Mouse (Mus musculus): Measurements from ENCODE around the gene Ipo13. TPM values are rescaled to one million over a fixed set of nuclear protein-coding genes. Genes with fewer than 3 reads are reported as not detected.

Gene Ipo13
- total and polyA plus RNA-seq, 2 experiments from 2014 or later, result 23.5 to 31.8 TPM

DNA sequence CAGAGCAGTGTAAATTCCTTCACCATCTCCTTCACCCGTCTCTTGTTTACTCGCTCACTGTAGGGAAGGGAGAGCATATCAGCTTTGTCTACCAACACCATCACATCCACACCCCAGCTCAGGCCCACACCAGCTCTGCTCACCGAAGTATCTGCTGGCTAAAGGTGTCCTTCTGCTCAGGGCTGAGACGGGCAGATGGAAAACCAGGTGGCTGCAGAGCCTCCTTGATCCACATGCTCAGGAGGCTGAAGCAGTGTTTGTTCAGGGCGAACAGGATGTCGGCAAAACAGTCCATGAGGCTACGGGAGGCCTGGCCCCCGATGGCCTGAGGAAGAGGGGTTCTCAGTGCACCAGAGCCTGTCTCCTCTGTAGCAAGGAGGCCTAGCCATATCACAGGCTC, 20.2 kb downstream of the Ipo13 start:
- H3K27me3 ChIP-seq (ENCODE audit: control insufficient read depth, insufficient read depth, low read length), result no peaks in the 10 kb centered on the region
- H3K4me1 ChIP-seq (ENCODE audit: control insufficient read depth, insufficient read depth), result peaks cover 4% of the 10 kb centered on the region; the same call in 1 of the 2 replicates
- DNase-seq (ENCODE audit: low spot score) (no peak), ATAC-seq (ENCODE audit: insufficient read depth, low read depth) (no peak)
- TF ChIP-seq EP300 (IDR thresholded peaks at IDR 0.05; ENCODE audit: low read depth) (no peak), CTCF (IDR thresholded peaks at IDR 0.05; ENCODE audit: low read depth) (no peak)
- no peak overlapping the region for H3K27ac ChIP-seq (ENCODE audit: low read depth)
- no peak overlapping the region for H3K9ac ChIP-seq (replicated peaks; ENCODE audit: low read depth, low read length)
- no peak overlapping the region for H3K4me2 ChIP-seq (ENCODE audit: low read depth, low read length)
- no peak overlapping the region for H3K4me3 ChIP-seq (ENCODE audit: low read depth, low read length)
- H3K36me3 ChIP-seq (replicated peaks; ENCODE audit: control insufficient read depth, insufficient read depth, low read length), result peaks cover 48% of the 10 kb centered on the region
- H3K9me3 ChIP-seq (replicated peaks; ENCODE audit: control insufficient read depth, low read length), result no peaks in the 10 kb centered on the region
- 84% methylated on average over 8 of the region's 8 CpGs for WGBS

DNA sequence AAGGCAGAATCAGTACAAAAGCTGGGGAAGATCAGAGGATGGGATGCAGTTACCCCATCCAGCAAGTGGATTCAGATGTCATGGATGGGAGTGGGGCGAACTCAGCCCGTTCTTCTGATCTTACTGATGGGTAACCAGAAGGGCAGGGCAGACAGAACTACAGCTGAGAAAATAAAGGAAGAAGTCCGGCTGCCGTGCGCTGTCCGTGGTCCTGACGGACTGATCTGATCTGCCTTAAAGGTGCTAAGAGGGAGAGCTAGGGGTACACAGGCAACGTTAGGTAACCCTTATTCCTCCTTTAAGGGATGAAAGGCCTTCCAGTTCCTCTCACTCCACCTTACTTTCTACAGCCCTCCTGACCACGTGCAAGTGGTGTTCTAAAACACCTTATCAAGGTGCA, 21.4 kb downstream of the Ipo13 start:
- 13% methylated on average over 9 of the region's 9 CpGs for WGBS
- DNase-seq (ENCODE audit: low spot score), result no peak
- Histone ChIP-seq H3K9me3 (replicated peaks; ENCODE audit: control insufficient read depth, low read length) (no peaks in the 10 kb centered on the region), H3K27ac (ENCODE audit: low read depth) (no peak overlapping the region), H3K4me2 (ENCODE audit: low read depth, low read length) (no peak overlapping the region), H3K4me1 (ENCODE audit: control insufficient read depth, insufficient read depth) (peaks cover 4% of the 10 kb centered on the region; the same call in 1 of the 2 replicates), H3K9ac (replicated peaks; ENCODE audit: low read depth, low read length) (no peak overlapping the region), H3K27me3 (ENCODE audit: control insufficient read depth, insufficient read depth, low read length) (no peaks in the 10 kb centered on the region), H3K4me3 (ENCODE audit: low read depth, low read length) (no peak overlapping the region), H3K36me3 (replicated peaks; ENCODE audit: control insufficient read depth, insufficient read depth, low read length) (peaks cover 39% of the 10 kb centered on the region)
- no peak for ATAC-seq (ENCODE audit: insufficient read depth, low read depth)
- no peak for TF ChIP-seq EP300 (IDR thresholded peaks at IDR 0.05; ENCODE audit: low read depth)
- TF ChIP-seq CTCF (IDR thresholded peaks at IDR 0.05; ENCODE audit: low read depth), result no peak

DNA sequence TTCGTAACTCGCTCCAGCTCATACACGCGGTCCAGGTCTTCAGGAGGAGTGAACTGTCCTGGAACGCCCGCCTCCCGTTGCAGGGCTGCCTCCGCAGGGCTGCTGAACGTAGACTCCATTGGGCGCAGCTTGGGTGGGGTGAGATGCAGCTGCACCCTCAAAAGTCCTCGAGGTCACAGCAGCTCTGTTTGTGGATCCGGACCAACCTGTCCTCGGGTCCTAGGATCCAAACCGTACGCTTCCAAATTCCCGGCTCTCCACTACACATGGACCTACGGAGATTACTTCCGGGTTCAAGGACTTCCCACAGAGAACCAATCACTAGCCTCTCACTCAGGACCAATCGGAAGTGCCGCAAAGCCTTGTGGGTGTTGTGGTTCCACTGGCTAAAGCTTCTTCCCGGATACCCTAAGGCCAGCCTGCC, 23.0 kb downstream of the Ipo13 start, which contains the start of gene Dph2:
TSS of gene Dph2 (minus strand) at position 295 of the 424 bp plus-strand sequence.
- 1% methylated on average over 21 of the region's 21 CpGs for WGBS
- DNase-seq (ENCODE audit: low spot score) (peak; percentile 94), ATAC-seq (ENCODE audit: insufficient read depth, low read depth) (peak; percentile 84)
- H3K4me1 ChIP-seq (ENCODE audit: control insufficient read depth, insufficient read depth), result peaks cover 4% of the 10 kb centered on the region; the same call in 1 of the 2 replicates
- peak within 1 kb of the TSS; percentile 63 for H3K4me3 ChIP-seq (ENCODE audit: low read depth, low read length)
- H3K9me3 ChIP-seq (replicated peaks; ENCODE audit: control insufficient read depth, low read length), result no peaks in the 10 kb centered on the region
- TF ChIP-seq CTCF (IDR thresholded peaks at IDR 0.05; ENCODE audit: low read depth) (no peak), EP300 (IDR thresholded peaks at IDR 0.05; ENCODE audit: low read depth) (no peak)
- peaks cover 23% of the 10 kb centered on the region for H3K36me3 ChIP-seq (replicated peaks; ENCODE audit: control insufficient read depth, insufficient read depth, low read length)
- H3K27ac ChIP-seq (ENCODE audit: low read depth), result no peak within 1 kb of the TSS
- H3K9ac ChIP-seq (replicated peaks; ENCODE audit: low read depth, low read length), result peak within 1 kb of the TSS; percentile 36
- H3K27me3 ChIP-seq (ENCODE audit: control insufficient read depth, insufficient read depth, low read length), result no peaks in the 10 kb centered on the region
- H3K4me2 ChIP-seq (ENCODE audit: low read depth, low read length), result peak within 1 kb of the TSS; percentile 79

DNA sequence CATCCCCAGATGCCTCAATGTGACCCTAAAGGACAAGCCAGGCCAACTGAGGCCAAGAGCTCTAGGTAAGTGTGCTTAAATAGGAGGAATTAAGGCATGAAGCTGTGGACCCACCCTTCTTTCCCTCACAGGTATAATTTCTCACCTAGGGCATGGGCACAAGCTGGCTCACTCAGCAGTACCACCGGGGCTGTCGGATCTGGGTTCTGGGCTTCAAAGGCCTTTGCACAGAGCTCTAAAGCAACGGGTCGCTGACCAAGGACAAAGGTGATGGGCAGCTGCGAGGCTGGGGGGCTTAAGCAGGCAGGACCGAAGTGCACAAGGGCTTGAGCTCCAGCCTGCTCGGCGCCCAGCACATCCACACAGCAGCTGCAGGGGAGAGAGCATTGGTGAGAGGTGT, 24.0 kb downstream of the Ipo13 start:
- WGBS, result 80% methylated on average over 8 of the region's 8 CpGs
- no peak for ATAC-seq (ENCODE audit: insufficient read depth, low read depth)
- DNase-seq (ENCODE audit: low spot score), result no peak
- Histone ChIP-seq H3K9me3 (replicated peaks; ENCODE audit: control insufficient read depth, low read length) (no peaks in the 10 kb centered on the region), H3K4me2 (ENCODE audit: low read depth, low read length) (peak overlapping the region; percentile 79; the same call in 1 of the 2 replicates), H3K4me3 (ENCODE audit: low read depth, low read length) (no peak overlapping the region), H3K4me1 (ENCODE audit: control insufficient read depth, insufficient read depth) (peaks cover 4% of the 10 kb centered on the region; the same call in 1 of the 2 replicates), H3K36me3 (replicated peaks; ENCODE audit: control insufficient read depth, insufficient read depth, low read length) (peaks cover 16% of the 10 kb centered on the region), H3K27ac (ENCODE audit: low read depth) (no peak overlapping the region), H3K27me3 (ENCODE audit: control insufficient read depth, insufficient read depth, low read length) (no peaks in the 10 kb centered on the region), H3K9ac (replicated peaks; ENCODE audit: low read depth, low read length) (no peak overlapping the region)
- TF ChIP-seq EP300 (IDR thresholded peaks at IDR 0.05; ENCODE audit: low read depth) (no peak), CTCF (IDR thresholded peaks at IDR 0.05; ENCODE audit: low read depth) (no peak)

DNA sequence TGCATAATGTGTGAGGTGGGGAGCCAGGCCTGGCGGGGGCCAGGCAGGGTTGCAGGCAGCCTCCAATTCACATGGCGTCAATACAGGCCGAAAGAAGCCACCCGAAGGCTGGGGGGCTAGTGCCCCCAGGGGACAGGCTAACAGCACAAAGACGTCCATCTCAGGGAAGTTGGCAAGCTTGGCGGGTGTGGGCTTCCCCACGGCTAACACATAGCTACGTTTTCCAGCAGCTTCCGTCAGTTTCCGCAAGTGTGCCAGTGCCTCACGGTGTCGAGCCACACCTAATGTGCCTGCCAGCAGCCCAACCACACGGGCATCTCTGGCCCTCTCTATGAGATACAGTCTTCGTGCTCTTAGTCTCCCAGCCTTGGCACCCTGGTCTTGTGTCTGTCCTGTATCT, 24.8 kb downstream of the Ipo13 start:
- H3K4me2 ChIP-seq (ENCODE audit: low read depth, low read length), result no peak overlapping the region
- no peak overlapping the region for H3K9ac ChIP-seq (replicated peaks; ENCODE audit: low read depth, low read length)
- ATAC-seq (ENCODE audit: insufficient read depth, low read depth) (no peak), DNase-seq (ENCODE audit: low spot score) (no peak)
- peaks cover 4% of the 10 kb centered on the region; the same call in 1 of the 2 replicates for H3K4me1 ChIP-seq (ENCODE audit: control insufficient read depth, insufficient read depth)
- no peaks in the 10 kb centered on the region for H3K27me3 ChIP-seq (ENCODE audit: control insufficient read depth, insufficient read depth, low read length)
- H3K4me3 ChIP-seq (ENCODE audit: low read depth, low read length), result no peak overlapping the region
- TF ChIP-seq EP300 (IDR thresholded peaks at IDR 0.05; ENCODE audit: low read depth) (no peak), CTCF (IDR thresholded peaks at IDR 0.05; ENCODE audit: low read depth) (no peak)
- 90% methylated on average over 14 of the region's 14 CpGs for WGBS
- no peak overlapping the region for H3K27ac ChIP-seq (ENCODE audit: low read depth)
- no peaks in the 10 kb centered on the region for H3K9me3 ChIP-seq (replicated peaks; ENCODE audit: control insufficient read depth, low read length)
- H3K36me3 ChIP-seq (replicated peaks; ENCODE audit: control insufficient read depth, insufficient read depth, low read length), result peaks cover 23% of the 10 kb centered on the region

DNA sequence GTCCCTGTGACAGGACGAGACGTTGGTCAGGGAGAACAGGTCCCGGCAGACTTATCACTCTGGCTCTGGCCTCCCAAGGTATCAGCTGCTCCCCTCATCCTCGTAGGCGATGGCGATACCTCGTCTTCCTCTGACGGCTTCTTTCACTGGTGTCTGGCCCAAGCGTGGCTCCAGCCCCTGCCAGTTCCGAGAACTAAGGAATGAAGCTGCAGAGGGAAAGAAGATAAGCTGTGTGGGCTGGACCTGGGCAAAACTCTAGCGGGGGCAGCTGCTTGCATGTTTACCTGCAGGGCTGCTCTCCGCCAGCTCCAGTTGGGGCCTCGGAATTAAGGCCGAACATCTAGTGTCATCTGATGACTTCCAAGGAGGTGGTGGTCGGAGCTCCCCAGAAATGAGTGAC, 25.3 kb downstream of the Ipo13 start:
- Histone ChIP-seq H3K27me3 (ENCODE audit: control insufficient read depth, insufficient read depth, low read length) (no peaks in the 10 kb centered on the region), H3K9ac (replicated peaks; ENCODE audit: low read depth, low read length) (no peak overlapping the region), H3K4me2 (ENCODE audit: low read depth, low read length) (no peak overlapping the region), H3K27ac (ENCODE audit: low read depth) (no peak overlapping the region), H3K9me3 (replicated peaks; ENCODE audit: control insufficient read depth, low read length) (no peaks in the 10 kb centered on the region), H3K4me1 (ENCODE audit: control insufficient read depth, insufficient read depth) (peaks cover 4% of the 10 kb centered on the region; the same call in 1 of the 2 replicates), H3K36me3 (replicated peaks; ENCODE audit: control insufficient read depth, insufficient read depth, low read length) (peaks cover 25% of the 10 kb centered on the region), H3K4me3 (ENCODE audit: low read depth, low read length) (no peak overlapping the region)
- TF ChIP-seq CTCF (IDR thresholded peaks at IDR 0.05; ENCODE audit: low read depth), result no peak
- no peak for TF ChIP-seq EP300 (IDR thresholded peaks at IDR 0.05; ENCODE audit: low read depth)
- no peak for DNase-seq (ENCODE audit: low spot score)
- ATAC-seq (ENCODE audit: insufficient read depth, low read depth), result no peak
- 81% methylated on average over 15 of the region's 15 CpGs for WGBS

Data from heart, postnatal 0 days (tissue).